Mouse (Mus musculus): ENCODE measurements around the gene Ccnl2.

DNA sequence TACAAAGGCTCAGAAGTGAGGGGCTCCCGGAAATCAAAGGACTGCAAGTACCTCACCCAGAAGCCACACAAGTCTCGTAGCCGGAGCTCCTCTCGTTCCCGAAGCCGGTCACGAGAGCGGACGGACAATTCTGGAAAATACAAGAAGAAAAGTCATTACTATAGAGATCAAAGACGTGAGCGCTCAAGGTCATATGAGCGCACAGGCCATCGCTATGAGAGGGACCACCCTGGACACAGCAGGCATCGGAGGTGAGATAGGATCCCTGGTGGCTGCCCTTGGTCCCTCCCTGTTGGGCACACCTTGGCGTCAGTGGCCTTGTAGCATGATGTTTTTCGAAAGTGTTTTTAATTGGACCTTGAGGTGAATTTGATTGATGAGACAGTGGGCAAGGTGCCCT, 11.2 kb downstream of the Ccnl2 start:
- TF ChIP-seq MYOG (IDR thresholded peaks at IDR 0.05; ENCODE audit: control insufficient read depth in 1 of 3, insufficient read depth in 1 of 3, insufficient read length in 2 of 3, low read depth in 2 of 3) (no peak), POLR2A (IDR thresholded peaks at IDR 0.05; ENCODE audit: insufficient read length, low read depth) (no peak), SRF (IDR thresholded peaks at IDR 0.05; ENCODE audit: control insufficient read depth, insufficient read length, low read depth) (no peak)

Measured in myocyte (in vitro differentiated cells).